Mouse (Mus musculus) retina, postnatal 7 days (tissue): Measurements from ENCODE around the gene Gm5152.
"Not testable (repeated sequence)": the region's sequence is repeated elsewhere in the genome, so short reads cannot be mapped to it uniquely, and the experiment has no call there.

Experiments
- DNase-seq: peaks from one replicate; pipeline ENCODE4 v3.0.0-alpha.2; 2012; ENCODE audit warnings: low read depth, low spot score

Gene Gm5152

DNA sequence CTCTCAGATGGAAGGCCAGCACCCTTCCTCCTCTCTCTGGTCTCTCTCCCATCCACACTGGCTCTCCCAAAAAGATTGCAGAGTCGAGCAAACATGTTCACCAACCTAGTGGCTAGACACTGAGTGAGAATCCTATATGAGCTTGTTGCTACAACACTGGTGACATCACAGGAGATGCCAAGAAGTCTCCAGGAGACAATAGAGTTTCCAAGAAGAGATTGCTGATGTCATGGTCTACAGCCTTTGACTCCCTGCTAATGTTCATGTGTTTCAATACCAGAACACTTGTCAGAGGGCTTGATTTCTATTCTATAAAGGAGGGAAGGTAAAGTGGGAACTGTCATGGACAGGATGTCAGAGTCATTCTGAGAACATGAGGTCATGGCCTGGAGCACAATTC is at the start of gene Gm5152:
Gene Gm5152, minus strand, starts transcription at position 101 of the 400 bp plus-strand sequence.
- DNase-seq, result not testable (repeated sequence)

DNA sequence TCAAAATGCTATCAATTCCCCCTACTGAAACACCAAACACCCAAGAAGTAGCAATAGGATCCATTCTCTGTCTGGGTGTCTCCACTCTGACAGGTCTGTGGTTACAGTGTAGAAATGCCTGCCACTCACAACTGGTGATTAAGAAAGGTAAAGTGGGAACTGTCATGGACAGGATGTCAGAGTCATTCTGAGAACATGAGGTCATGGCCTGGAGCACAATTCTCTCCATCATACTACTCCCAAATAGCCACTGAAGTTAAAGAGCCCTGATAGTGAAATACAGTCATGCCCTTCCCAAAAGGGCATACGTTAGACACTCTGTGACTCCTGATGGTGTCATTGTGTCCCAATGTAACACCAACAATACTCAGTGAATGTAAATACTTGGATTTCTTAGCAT is 8.4 kb upstream of the Gm5152 start:
- not testable (repeated sequence) for DNase-seq

DNA sequence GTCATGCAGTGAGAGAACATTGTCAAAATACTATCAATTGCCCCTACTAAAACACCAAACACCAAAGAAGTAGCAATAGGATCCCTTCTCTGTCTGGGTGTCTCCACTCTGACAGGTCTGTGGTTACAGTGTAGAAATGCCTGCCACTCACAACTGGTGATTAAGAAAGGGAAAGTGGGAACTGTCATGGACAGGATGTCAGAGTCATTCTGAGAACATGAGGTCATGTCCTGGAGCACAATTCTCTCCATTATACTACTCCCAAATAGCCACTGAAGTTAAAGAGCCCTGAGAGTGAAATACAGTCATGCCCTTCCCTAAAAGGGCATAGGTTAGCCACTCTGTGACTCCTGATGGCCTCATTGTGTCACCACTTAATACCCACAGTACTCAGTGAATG is 556 bp downstream of the Gm5152 start:
- not testable (repeated sequence) for DNase-seq

DNA sequence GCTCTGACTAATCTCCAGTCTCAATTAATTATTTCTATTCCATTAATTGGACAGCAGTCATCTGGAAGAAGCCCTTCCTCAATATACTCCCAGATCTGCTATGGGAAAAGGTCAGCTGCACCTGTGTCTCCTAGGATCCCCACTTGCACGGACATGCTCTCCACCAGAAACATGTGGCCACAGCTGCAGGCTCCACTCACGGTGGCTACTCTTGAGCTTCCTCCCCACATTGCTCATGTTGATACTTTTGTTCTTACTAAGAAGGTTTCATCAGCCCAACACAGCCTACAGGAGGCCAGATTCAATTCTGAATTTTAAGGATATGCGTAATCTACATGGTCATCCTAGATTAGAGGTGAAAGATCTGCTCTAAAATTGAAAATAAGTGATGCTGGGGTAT is 5.9 kb downstream of the Gm5152 start:
- not testable (repeated sequence) for DNase-seq

DNA sequence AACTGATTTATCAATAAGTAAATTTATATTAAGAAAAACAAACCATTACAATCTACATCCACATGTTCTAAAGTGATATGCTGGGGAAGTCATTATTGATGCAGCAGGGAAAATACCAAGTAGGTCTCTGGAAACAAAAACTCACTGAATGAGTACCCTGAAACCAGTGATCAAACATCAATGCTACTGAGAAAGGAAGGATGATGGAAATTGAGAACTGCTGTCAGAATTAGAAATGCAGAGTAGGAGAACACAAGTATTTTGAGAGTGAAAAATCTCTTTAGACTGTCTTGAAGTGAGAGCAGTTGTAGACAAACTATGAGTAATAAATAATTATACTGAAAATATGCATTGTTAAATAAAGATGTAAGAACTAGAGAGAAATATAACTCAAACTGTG is 26.0 kb downstream of the Gm5152 start:
- no peak for DNase-seq

DNA sequence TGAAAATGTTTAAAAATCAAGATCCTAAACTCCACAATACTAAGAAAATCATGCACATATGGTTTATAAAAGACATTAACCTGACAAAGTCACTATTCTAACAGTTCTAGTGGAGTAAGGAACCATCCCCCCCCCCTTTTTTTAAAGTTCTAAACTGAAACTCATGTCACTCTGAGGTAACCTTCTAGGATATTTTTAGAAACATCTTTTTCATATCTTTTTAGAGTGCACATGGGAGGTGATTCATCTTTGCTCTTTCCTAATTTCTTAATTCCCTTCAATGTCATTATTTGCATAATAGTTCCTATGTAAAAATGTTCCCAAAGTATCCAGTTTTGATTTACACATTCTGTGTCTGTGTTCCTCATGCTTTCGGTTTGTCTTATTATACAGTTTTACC is 43.3 kb downstream of the Gm5152 start:
- no peak for DNase-seq

DNA sequence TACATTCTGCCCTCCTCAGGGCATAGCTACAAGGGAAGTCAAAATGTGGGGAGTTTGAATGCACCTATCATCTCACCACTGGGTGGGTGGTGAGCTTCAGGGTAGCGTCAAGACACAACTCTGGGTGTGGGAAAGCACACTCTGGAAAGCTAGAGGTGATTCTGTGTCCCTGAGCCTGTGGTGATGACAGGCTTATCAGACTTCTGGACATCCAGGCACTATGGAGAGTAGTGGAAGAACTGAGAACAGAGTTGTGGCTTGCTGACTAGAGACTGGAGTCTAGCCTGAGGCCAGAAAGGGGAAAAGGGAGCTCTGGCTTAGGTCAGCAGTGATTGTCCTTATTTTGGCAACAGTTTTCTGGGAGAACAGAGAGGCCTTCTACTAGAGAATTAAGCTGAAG is 49.4 kb downstream of the Gm5152 start:
- no peak for DNase-seq
